Mouse (Mus musculus) neural tube, embryonic 14.5 days (tissue): ENCODE results near the gene Pptc7. TPM values are rescaled to one million over a fixed set of nuclear protein-coding genes. Genes with fewer than 3 reads are reported as not detected.

Source experiments
- ATAC-seq: fragments of 200-750 bp; cut with Nextera tagmentation; 2 replicates; pipeline ENCODE4 v1.8.0; 2017; ENCODE audit warnings: low read depth, mild to moderate bottlenecking, moderate TSS enrichment, moderate library complexity
- H3K27ac ChIP-seq: fragments of 300-500 bp; sonication (generic); 2 replicates; pipeline ENCODE4 v1.5.1; 2014; ENCODE audit warnings: low read depth, mild to moderate bottlenecking, control low read depth, low read length, moderate library complexity, mixed read lengths
- H3K27me3 ChIP-seq: fragments of 300-500 bp; sonication (generic); 2 replicates; pipeline ENCODE4 v1.6.1; 2014; ENCODE audit warnings: low read length; ENCODE audit not compliant: control insufficient read depth, insufficient read depth
- H3K36me3 ChIP-seq: fragments of 300-500 bp; sonication (generic); 2 replicates; pipeline ENCODE4 v1.6.1; 2014; ENCODE audit warnings: low read length, mixed read lengths; ENCODE audit not compliant: control insufficient read depth, insufficient read depth
- H3K4me1 ChIP-seq: fragments of 300-500 bp; sonication (generic); 2 replicates; pipeline ENCODE4 v1.6.1; 2014; ENCODE audit warnings: low read length; ENCODE audit not compliant: control insufficient read depth, insufficient read depth
- H3K4me2 ChIP-seq: fragments of 300-500 bp; sonication (generic); 2 replicates; pipeline ENCODE4 v1.6.1; 2014; ENCODE audit warnings: mild to moderate bottlenecking, low read depth, low read length, control low read depth
- H3K4me3 ChIP-seq: fragments of 300-500 bp; sonication (generic); 2 replicates; pipeline ENCODE4 v1.5.1; 2014; ENCODE audit warnings: low read depth, low read length, control low read depth, mixed read lengths
- H3K9ac ChIP-seq: fragments of 300-500 bp; sonication (generic); replicated peaks from 2 replicates; pipeline ENCODE4 v1.6.1; 2014; ENCODE audit warnings: low read depth, mild to moderate bottlenecking, control low read depth, low read length, mixed read lengths
- H3K9me3 ChIP-seq: fragments of 300-500 bp; sonication (generic); 2 replicates; pipeline ENCODE4 v1.6.1; 2016; ENCODE audit warnings: low read length; ENCODE audit not compliant: control insufficient read depth
- WGBS: fragments of 180-500 bp; shearing (Covaris S2); extraction: QIAGEN DNeasy Blood & Tissue Kit; methylation state at CpG from one replicate; pipeline ENCODE4 v1.1.7; 2014; 5-methylcytosine and 5-hydroxymethylcytosine counted together
- polyA plus RNA-seq: library from polyadenylated mRNA; unstranded; fragments of >200 nt; fragmentation: Nextera tagmentation; extraction: Ambion mirVana; gene quantifications from 2 replicates; pipeline ENCODE4 v1.2.1, GENCODE M21; 2014

The Pptc7 gene
- polyA plus RNA-seq, 1 experiment from 2014 or later, result 9.2 TPM

GRCm38 (mm10) chr5:122303937-122304336 is 19.8 kb downstream of the Pptc7 start:
- Histone ChIP-seq H3K9ac (no peak overlapping the region), H3K9me3 (no peaks in the 10 kb centered on the region), H3K36me3 (0 out of 2 replicates have a peak, but pooled peaks cover 6% of the 10 kb centered on the region), H3K4me1 (peaks cover 9% of the 10 kb centered on the region), H3K4me3 (no peak overlapping the region), H3K4me2 (no peak overlapping the region), H3K27ac (no peak overlapping the region), H3K27me3 (no peaks in the 10 kb centered on the region)
- no peak for ATAC-seq
- WGBS, result 87% methylated on average over 7 of the region's 7 CpGs

- Histone ChIP-seq H3K9ac (no peak overlapping the region), H3K36me3 (0 out of 2 replicates have a peak, but pooled peaks cover 6% of the 10 kb centered on the region), H3K9me3 (no peaks in the 10 kb centered on the region), H3K4me3 (no peak overlapping the region), H3K27me3 (no peaks in the 10 kb centered on the region), H3K4me2 (no peak overlapping the region), H3K27ac (no peak overlapping the region), H3K4me1 (peaks cover 9% of the 10 kb centered on the region)
- 83% methylated on average over 6 of the region's 6 CpGs for WGBS
- no peak for ATAC-seq
These were observed 20.4 kb downstream of the Pptc7 start for GRCm38 (mm10) chr5:122304541-122304940.

- no peak overlapping the region for H3K9ac ChIP-seq
- H3K27me3 ChIP-seq, result no peaks in the 10 kb centered on the region
- H3K4me1 ChIP-seq, result peaks cover 9% of the 10 kb centered on the region
- H3K27ac ChIP-seq, result no peak overlapping the region
- 0 out of 2 replicates have a peak, but pooled peaks cover 6% of the 10 kb centered on the region for H3K36me3 ChIP-seq
- ATAC-seq, result no peak
- H3K4me2 ChIP-seq, result no peak overlapping the region
- H3K9me3 ChIP-seq, result no peaks in the 10 kb centered on the region
- no peak overlapping the region for H3K4me3 ChIP-seq
- WGBS, result 94% methylated on average over 7 of the region's 7 CpGs
These were observed 21.3 kb downstream of the Pptc7 start for GRCm38 (mm10) chr5:122305472-122305871.

GRCm38 (mm10) chr5:122306536-122306935 is 22.4 kb downstream of the Pptc7 start:
- 91% methylated on average over 3 of the region's 3 CpGs for WGBS

GRCm38 (mm10) chr5:122310699-122311098 is 26.5 kb downstream of the Pptc7 start:
- H3K27ac ChIP-seq, result no peak overlapping the region
- no peak for ATAC-seq
- peaks cover 6% of the 10 kb centered on the region; the same call in 1 of the 2 replicates for H3K36me3 ChIP-seq
- H3K27me3 ChIP-seq, result no peaks in the 10 kb centered on the region
- no peaks in the 10 kb centered on the region for H3K9me3 ChIP-seq
- no peak overlapping the region for H3K9ac ChIP-seq
- no peak overlapping the region for H3K4me3 ChIP-seq
- H3K4me2 ChIP-seq, result no peak overlapping the region
- H3K4me1 ChIP-seq, result no peaks in the 10 kb centered on the region
- WGBS, result 88% methylated on average over 8 of the region's 8 CpGs

More at GRCm38 (mm10) chr5:122306536-122306935, 22.4 kb downstream of the Pptc7 start:
- H3K36me3 ChIP-seq, result peaks cover 6% of the 10 kb centered on the region; the same call in 1 of the 2 replicates
- no peak for ATAC-seq
- H3K4me1 ChIP-seq, result peaks cover 9% of the 10 kb centered on the region
- H3K27ac ChIP-seq, result no peak overlapping the region
- no peaks in the 10 kb centered on the region for H3K27me3 ChIP-seq
- no peak overlapping the region for H3K9ac ChIP-seq
- no peak overlapping the region for H3K4me3 ChIP-seq
- H3K9me3 ChIP-seq, result no peaks in the 10 kb centered on the region
- H3K4me2 ChIP-seq, result no peak overlapping the region

- Histone ChIP-seq H3K36me3 (peaks cover 6% of the 10 kb centered on the region; the same call in 1 of the 2 replicates), H3K27me3 (no peaks in the 10 kb centered on the region), H3K4me1 (no peaks in the 10 kb centered on the region), H3K4me3 (no peak overlapping the region), H3K4me2 (no peak overlapping the region), H3K9ac (no peak overlapping the region), H3K9me3 (no peaks in the 10 kb centered on the region), H3K27ac (no peak overlapping the region)
- 70% methylated on average over 7 of the region's 7 CpGs for WGBS
- no peak for ATAC-seq
These were observed 27.5 kb downstream of the Pptc7 start for GRCm38 (mm10) chr5:122311692-122312091.

- Histone ChIP-seq H3K4me1 (no peaks in the 10 kb centered on the region), H3K27ac (0 out of 2 replicates have a peak overlapping the region, but pooled peaks have one; percentile 2), H3K4me2 (no peak overlapping the region), H3K27me3 (no peaks in the 10 kb centered on the region), H3K4me3 (no peak overlapping the region), H3K9ac (no peak overlapping the region), H3K36me3 (peaks cover 6% of the 10 kb centered on the region; the same call in 1 of the 2 replicates), H3K9me3 (no peaks in the 10 kb centered on the region)
- WGBS, result 92% methylated on average over 4 of the region's 4 CpGs
- no peak for ATAC-seq
These were observed 28.2 kb downstream of the Pptc7 start for GRCm38 (mm10) chr5:122312346-122312745.

- Histone ChIP-seq H3K27me3 (no peaks in the 10 kb centered on the region), H3K36me3 (peaks cover 5% of the 10 kb centered on the region; the same call in 1 of the 2 replicates), H3K9ac (no peak overlapping the region), H3K4me3 (no peak overlapping the region), H3K27ac (no peak overlapping the region), H3K4me2 (no peak overlapping the region), H3K9me3 (no peaks in the 10 kb centered on the region), H3K4me1 (no peaks in the 10 kb centered on the region)
- 86% methylated on average over 17 of the region's 17 CpGs for WGBS
- no peak for ATAC-seq
These were observed 28.9 kb downstream of the Pptc7 start for GRCm38 (mm10) chr5:122312942-122313684.

- Histone ChIP-seq H3K27ac (no peak overlapping the region), H3K9me3 (no peaks in the 10 kb centered on the region)
These were observed 31.0 kb downstream of the Pptc7 start for GRCm38 (mm10) chr5:122314966-122315667.

More at GRCm38 (mm10) chr5:122314966-122315667, 31.0 kb downstream of the Pptc7 start:
- Histone ChIP-seq H3K36me3 (peaks cover 4% of the 10 kb centered on the region; the same call in 1 of the 2 replicates), H3K4me2 (no peak overlapping the region), H3K9ac (no peak overlapping the region), H3K27me3 (no peaks in the 10 kb centered on the region), H3K4me3 (no peak overlapping the region), H3K4me1 (no peaks in the 10 kb centered on the region)
- WGBS, result 74% methylated on average over 20 of the region's 20 CpGs
- ATAC-seq, result no peak
